Mouse (Mus musculus): ENCODE measurements around the gene Fxyd1.

Fxyd1 gene

DNA sequence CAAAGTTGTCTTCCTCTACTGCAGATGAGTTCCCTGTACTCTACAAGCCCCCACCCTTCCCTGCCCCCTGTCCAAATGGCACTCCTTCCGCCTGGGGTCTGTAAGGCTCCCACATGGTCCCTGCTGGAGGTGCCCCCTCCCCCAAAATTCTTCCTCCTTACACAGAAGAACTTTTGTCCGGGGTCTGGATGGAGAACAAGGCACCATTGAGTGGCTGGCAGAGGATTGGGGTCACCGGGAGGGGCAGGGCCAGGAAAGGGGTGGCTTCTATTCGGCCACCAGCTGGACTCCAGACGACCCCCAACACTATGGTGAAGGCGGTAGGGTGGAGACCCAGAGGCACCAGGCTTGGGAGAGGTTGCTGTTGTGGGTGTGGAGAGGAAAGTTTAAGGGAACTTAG, 20.5 kb upstream of the Fxyd1 start:
- DNase-seq: no peak

DNA sequence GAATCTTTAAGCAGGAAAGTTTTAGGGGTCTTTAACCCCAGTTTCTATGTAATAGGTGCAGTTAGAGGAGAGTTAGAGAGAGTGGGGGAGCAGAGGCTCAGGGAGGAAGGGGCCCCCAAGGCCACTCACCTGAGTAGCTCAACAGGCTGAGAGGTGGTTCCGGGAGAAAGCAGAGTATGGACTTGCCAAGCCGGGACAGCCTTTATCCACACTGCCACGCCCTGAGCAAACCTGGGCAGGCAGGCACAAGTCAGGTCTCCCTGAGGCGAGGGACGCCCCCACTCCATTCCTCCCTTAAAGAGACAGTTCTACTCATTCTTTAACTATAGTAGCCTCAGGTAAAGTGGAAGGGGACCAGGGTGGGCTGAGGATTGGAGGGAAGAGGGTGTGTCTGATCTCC, 19.5 kb upstream of the Fxyd1 start, which contains the start of gene Fxyd3:
Gene Fxyd3, minus strand, starts transcription at position 213 of the 400 bp plus-strand sequence.
- DNase-seq: no peak

DNA sequence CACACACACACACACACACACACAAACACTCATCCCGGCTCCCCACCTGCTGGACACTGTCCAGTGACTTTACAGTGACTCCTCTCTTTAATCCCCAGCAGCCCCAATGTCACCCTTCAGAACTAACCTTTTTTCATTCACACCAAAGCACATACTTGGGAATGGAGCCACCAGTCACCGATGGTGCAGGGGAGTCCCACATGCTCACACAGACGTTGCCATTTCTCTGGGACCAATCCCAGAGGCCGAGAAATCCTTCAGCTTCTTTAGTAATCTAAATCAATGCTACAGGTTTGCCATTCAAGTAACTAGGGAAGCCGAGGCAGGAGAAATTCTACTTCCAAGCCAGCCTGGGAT, 17.7 kb upstream of the Fxyd1 start:
- DNase-seq: no peak

DNA sequence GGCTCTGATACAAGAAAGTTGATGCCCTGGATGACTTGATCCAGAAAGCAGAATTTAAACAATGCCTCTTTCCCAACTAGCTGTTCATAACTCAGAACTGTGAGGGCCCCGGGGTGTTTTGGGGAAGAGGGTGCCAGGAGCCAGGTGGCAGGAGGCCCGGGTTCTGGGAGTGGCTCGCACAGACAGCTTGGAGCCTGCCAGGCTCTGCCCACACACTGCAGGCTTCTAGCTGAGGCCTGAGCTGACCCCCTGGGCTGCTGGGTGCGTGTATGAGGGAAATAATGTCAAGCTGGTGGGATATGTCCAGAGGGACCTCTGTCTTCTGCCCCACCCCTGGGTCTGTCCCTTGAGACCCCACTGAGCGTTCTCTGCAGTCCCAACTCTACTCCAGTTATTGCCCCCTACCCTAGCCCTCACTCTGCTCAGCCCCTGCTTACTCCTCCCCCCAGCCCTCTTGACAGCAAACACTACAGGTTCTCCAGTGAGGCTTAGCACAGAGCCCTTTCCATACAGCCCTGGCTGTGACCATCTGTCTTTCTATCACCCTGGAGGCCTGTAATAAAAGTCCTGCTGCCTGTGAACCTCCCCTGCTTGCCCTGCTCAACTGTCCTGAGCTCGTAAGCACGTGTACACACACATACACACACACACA, 17.2 kb upstream of the Fxyd1 start:
- DNase-seq: no peak

DNA sequence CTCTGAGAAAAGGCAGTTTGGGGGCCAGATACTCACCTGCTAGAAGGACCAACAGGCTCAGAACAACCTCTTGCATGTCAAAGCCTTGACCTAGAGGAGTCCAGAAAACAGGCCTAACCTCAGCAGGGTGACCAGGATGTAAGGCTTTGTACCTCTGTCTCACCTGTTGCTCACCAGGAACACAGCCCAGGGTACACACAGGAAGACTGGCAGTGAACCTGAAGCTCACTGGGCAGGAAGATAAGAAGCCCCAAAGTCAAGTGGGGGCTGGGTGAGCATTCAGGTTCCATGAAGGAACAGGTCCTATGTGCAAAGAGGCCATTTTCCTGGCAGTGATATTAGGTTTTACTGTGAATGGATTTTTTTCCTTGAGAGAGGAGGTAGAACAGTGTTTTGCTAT, 16.5 kb upstream of the Fxyd1 start:
- DNase-seq: no peak

DNA sequence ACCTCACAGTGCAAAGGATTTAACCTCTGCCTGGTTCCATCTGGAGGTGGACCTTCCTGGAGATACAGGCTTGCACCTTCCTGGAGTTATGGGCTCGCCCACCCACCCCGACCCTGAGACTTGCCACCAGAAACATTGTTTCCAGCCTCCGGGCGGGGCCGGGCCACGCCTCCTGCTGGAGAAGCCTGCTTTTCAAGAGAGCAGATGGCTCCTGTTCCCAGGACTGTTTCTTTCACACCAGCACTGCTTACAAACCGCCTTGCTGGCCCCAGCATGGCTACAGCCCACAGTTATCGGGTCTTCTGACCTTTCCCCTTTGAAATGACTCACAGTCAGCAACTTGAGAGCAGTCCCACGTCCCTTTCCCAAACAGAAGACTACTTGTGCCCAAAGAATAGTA, 15.3 kb upstream of the Fxyd1 start:
- DNase-seq: no peak

DNA sequence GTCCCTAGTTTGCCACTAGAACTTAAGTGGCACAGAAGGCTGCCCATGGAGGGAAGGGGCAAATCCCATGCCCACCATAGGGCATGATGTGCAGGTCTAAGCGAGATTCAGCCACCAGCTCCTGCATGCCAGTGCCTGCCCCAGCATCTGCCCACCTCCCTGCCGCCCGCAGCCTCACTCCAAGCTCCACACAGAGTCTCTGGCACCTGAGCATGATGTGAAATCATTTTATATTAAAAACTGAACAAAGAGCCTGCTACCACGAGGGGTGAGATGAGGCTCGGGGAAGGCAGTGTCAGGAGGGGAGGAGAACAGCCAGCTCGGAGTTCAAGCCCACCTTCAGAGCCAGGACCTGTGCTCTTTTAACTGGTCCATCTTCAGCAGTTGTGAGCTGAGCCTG, 13.3 kb upstream of the Fxyd1 start:
- no peak for DNase-seq

DNA sequence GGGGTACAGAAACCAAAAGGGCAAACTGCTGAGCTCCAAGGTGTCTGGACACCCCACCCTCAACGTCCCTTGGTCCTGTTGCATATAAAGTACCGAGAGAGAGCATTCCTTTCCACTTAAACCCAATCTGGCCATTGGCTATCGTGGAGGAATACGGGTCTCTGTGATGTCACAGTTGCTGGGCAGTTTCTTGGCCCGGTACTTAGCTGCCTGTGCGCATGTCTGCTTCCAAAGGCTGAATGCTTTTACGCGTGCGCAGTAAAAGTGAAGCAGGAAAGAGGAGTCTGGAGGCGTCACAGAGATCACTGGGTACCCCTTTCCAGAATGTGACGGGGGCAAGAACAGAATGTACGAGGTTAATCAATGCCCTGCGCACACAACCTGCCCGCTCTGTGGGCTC, 12.5 kb upstream of the Fxyd1 start:
- DNase-seq: no peak

DNA sequence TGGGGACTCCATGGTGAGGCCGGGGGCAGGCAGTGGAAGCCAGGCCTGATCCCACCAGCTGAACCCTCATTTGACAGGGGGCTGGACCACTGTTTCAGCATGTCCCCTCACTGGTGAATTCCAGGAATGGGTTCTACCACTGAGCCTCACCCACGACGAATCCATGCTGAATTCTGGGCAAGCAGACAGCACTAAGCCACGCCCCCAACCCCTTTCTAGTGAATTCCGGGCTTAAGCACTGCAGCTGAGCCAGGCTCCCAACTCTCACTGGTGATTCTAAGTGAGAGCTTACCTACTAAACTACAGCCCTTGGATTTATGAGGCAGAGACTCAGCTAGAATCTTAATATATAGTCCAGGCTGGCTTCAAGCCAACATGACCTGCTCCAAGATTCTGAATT, 10.8 kb upstream of the Fxyd1 start:
- DNase-seq: no peak

DNA sequence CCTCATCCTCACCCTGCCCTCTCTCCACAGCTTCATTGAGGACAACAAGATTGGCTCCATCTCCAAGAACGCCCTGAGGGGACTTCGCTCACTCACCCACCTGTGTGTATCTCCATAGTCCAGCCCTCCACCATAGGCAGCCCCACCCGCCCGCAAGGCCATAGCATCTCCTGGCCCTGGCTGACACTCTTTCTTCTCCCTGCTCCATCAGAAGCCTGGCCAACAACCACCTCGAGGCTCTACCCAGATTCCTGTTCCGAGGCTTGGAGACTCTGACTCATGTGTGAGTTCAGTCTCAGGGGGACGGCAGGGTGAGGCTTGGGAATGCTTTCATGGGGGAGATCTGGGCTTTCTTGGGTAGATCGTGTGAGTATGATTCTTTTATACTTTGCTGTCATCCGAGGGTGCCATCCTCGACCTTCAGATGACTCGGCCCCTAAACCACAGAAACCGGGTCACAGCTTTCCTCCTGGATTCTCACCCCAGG, 6.1 kb upstream of the Fxyd1 start:
- no peak for DNase-seq

DNA sequence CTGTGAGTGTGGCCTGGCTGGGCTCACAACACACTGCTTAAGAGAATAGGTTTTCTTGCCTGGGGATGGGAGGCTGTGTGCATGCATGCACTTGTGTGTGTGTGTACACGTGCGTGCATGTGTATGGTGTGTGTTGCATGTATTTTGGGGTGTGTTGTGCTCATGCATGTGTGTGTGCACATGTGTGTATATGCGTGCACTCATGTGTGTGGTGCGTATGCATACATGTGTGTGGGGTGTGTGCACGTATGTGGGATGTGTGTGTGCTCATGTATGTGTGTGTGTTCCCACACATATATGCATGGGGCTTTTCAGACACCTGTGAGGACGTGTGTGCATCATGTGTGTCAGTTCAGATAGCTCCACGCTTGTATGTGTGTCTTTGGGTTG, 3.6 kb upstream of the Fxyd1 start:
- no peak for DNase-seq

DNA sequence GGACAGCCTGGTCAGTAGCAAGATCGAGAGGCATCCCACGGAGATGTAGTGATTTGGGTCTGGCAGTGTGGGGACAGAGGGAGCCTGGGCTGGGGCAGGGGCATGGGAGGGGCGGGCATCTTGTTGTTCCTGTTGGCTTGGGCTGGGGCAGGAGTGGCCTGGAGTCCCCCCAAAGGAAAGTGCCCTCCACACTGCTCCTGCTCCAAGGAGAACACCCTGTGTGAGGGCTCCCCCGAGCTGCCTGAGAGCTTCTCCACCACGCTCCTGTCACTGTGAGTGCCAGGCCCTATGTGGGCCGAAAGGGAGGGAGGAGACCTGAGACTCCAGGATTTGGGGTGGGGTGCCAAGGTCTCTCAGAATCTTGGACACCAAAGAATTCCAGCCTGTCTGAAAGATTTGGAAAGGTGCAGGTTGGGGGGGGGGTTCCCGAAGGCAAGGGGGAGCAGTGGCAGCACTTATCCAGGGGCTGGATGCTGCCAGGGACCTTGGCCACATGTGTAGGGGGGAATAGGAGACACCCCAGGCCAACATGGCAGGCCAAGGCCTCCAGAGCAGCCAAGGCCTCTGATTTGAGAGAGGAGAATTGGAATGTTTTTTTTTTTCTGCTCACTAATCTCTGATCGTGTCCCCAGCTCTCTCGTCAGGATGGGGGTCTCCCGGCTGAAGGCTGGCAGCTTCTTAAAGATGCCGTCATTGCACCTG, 3.1 kb upstream of the Fxyd1 start:
- DNase-seq: no peak

DNA sequence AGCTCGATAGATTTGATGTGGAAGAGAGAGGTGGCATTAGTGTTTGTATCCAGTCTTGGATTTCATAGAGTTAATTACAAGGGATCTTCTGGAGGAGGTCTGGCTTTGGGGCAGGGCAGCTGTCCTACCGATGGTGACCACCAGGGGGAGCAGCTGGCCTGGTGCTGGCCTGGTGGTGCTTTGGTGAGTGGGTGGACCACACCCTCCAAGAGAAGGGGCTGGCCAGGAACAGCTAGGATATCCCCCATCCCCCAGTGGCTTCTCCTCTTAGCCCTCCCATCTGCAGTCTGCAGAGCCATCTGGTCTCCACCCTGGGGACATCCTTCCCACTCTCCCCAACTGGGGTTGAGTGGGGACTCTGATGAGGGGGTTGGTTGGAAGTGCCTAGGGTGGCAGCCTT, 2.1 kb upstream of the Fxyd1 start, which contains the start of gene Lgi4:
Gene Lgi4, plus strand, starts transcription at position 235 of the 400 bp plus-strand sequence.
- peak; percentile 79 for DNase-seq

DNA sequence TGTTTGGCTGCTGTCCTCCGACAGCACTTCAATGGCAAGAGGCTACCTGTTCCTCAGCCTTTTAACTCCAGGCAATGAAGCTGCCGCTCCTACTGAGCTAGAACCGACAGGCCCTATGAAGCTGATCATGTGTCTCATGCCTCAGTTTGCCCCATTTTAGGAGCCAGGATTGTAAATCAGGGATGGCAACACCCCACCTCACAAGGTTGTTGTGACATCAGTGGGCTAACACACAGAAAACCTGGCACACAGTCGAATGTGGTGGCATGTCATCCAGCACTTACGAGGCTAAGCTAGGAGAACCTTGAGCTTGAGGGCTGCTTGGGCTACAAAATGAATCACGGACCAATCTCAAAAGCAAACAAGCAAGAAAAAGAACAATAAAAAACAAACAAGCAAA, 1.2 kb upstream of the Fxyd1 start:
- no peak for DNase-seq

DNA sequence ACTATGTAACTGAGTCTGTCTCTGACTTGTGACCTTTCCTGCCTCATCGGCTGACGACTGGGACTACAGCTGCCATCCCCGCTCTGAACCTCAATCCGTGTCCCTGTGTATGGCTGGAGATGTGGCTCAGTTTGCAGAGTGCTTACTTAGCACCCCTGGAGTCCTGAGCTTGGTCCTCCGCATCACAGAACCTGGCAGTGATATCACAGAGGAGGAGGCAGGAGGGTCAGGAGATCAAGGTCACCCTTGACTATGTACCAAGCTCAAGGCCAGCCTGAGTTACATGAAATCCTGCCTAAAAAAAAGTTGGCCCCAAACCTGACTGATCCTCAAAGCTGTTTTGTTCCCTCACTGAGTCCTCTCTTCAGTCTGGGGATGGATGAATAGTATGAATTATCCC, 731 bp upstream of the Fxyd1 start:
- no peak for DNase-seq

DNA sequence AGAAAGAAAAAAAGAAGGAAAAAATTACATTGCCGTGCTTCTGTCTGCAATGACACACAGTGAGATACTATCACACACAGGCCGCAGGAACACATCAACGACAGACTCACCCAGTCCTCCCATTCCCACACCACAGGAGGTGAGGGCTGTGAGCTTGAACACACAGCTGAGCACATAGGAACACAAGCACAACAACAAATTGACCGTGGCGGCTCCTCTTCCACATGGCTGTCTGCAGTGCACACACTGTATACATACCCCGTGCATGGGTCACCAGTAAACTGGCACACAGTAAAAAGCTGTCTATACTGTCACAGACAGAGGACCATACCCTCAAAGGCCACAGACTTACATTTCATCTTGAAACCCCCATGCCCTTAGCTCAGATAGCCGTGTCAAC, 551 bp downstream of the Fxyd1 start:
- DNase-seq: no peak

DNA sequence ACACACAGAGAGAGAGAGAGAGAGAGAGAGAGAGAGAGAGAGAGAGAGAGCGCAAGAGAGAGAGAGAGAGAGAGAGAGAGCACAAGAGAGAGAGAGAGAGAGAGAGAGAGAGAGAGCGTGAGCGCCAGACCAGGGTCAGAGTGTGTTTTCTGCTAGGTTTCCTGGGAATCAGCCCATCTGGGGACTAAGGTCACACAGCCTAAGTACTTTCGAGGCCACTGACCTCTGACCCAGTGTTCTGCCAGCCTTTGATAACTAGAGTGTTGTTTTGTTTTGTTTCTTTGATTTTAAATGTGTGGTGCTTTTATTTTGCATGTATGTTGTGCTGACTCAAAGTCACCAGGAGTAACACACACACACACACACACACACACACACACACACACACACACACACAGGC, 1.1 kb downstream of the Fxyd1 start:
- DNase-seq: no peak

DNA sequence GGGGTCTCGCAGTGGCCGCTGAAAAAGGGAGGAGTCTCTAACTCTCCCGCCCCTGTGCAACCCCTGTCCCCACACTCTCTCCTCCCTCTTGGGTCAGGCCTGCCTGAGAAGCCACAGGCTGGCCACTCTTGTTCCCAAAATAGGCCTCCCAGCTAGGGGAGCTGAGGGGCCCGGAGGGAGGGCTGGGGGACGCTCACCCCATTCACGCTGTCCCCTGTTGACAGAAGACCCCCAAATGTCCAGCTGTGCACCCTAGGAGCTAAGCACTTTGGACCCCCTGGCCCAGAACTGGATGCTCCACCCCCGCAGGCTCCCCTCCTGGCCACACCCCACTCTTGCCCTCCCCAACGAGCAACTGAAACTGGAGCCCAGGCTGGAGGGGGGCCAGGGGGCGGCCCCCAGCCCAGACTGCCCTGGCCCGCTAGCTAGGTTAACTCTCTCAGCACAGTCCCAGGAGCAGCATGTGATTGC, 1.6 kb downstream of the Fxyd1 start:
- no peak for DNase-seq

DNA sequence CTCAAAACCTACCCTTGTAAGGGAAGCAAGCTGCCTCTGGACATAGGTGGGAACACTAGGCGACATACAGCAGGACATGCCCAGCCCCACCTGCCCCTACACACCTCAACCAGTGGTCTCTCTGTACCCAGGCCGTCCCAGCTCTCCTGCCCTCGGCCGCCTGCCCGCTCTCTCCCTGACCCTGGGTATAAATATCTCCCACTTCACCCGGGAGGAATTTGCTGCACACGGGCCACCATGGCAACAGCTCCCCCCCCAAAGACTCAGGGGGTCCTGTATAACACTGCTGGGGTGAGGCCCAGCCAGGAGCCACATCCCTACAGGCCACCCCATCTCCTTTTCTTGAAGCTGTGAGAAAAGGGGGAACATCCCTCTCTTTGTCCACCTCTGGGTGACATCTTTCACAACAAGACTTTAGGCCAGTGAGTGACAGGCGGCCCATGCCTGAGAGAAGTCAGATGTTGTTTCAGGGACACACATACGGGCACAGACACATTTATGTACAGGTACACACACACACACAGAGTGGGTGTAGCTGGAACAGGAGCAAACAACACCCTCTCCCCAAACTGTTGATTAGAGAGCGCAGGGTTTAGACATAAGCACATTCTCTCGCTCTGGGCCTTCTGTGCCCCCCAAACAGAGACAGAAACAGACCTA, 2.2 kb downstream of the Fxyd1 start:
- DNase-seq: no peak

DNA sequence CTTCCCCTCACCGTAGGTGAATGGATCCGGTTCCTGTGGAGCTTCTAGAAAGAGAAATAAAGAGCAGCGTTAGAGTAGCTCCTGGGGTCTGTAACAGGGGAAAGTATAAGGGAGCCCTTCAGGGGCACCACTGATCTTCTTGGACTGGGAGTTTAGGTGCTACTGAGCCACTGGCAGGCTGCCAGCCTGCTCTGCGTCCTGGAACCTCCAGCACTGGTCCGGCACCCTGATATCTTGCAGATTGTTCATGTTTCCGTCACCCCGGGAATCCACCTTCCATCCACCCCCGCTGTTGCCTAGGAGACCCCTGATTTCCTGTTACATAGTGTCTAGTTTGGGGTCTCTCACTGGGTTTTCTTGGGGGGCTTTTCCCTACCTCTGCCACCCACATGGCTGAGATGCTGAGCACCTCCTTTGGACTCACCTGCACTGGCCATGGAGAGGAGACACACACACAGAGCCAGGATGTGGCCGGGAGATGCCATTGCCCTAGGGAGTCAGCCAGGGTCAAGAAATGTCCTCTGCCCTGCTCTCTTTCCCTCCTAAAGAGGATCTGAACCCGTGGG, 3.0 kb downstream of the Fxyd1 start:
- DNase-seq: no peak

DNA sequence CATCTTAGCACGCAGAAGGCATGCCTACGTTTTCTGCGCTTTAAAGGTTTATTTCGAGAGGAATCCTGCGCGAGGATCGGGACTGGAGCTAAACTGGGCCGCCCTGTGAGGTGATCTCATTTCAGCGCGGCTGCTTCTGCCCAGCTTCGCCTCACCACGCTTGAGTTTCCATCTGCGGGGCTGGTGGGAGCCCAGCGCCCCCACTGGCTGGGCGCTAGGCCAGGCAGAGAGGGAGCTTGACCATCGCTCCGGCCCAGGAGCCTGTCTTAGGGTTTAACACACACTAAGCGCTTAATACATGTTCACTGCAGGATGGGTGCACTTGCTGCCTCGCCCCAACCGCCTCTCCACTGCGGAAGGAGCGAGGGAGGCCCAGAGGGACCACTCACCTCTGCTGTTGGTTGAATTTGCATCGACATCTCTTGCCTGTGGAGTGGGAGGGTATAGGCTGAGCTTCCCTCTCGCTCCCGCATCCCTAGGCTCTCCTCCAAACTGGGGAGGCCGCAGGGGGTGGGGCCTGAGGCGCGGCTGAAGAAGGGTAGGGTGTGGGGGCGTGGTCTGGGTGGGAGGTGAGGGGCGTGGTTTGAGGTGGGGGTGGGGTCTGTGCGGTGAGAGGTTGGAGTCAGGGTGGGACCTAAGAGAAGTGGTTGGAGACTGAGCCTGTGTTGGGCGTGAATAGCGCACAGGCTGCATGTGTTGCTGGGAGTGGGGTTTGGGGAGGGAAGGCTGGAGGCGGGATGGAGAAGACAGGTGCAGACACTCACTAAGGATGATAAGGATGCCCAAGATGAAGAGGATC, 4.2 kb downstream of the Fxyd1 start:
- DNase-seq: peak; percentile 82

DNA sequence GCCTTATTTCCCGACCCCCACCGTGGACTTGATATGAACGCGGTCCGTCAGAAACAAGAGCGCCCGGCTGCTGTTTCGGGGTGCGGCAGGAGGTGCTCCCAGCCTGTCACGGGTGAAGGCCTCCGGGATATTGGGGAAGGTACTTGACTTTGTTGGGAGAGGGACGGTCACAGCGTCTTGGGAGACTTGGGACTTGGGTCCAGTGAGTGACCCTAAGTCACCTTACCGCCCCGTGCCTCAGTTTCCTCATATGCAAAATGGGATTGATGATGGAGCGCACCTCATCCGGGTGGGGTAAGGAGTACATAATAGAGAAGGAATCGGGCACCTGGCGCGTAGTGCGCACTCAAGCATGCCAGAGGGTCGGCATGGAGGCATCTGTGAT, 4.8 kb downstream of the Fxyd1 start:
- DNase-seq: no peak

Data from right cerebral cortex, postnatal 25 days (tissue).